Mouse (Mus musculus) megakaryocyte progenitor cell, adult 5-6 weeks (primary cell): ENCODE data around the gene Lgi1. TPM values are rescaled to one million over a fixed set of nuclear protein-coding genes. Genes with fewer than 3 reads are reported as not detected.
A peak's percentile ranks its signal among the peaks of the same experiment; 100 is the strongest.

Source experiments
- ATAC-seq: replicated peaks from 2 replicates; pipeline ENCODE4 v1.8.0; 2016; ENCODE audit warnings: mild to moderate bottlenecking, moderate TSS enrichment, inconsistent platforms; ENCODE audit not compliant: poor library complexity
- total RNA-seq, 2 experiments: library from RNA; stranded (forward) in 1 of 2; stranded (reverse) in 1 of 2; fragments of 157-497, 149-512 nt in 1 of 2; fragments of 200-1000 nt in 1 of 2; gene quantifications; 2 replicates each; pipeline versions ENCODE4 v1.2.3 to v1.2.4; 2015 to 2017

The Lgi1 gene
- total RNA-seq (2015): 0.02 TPM in 1 of 2 replicates, not detected in the other
- total RNA-seq (2017): not detected in 2 replicates

DNA sequence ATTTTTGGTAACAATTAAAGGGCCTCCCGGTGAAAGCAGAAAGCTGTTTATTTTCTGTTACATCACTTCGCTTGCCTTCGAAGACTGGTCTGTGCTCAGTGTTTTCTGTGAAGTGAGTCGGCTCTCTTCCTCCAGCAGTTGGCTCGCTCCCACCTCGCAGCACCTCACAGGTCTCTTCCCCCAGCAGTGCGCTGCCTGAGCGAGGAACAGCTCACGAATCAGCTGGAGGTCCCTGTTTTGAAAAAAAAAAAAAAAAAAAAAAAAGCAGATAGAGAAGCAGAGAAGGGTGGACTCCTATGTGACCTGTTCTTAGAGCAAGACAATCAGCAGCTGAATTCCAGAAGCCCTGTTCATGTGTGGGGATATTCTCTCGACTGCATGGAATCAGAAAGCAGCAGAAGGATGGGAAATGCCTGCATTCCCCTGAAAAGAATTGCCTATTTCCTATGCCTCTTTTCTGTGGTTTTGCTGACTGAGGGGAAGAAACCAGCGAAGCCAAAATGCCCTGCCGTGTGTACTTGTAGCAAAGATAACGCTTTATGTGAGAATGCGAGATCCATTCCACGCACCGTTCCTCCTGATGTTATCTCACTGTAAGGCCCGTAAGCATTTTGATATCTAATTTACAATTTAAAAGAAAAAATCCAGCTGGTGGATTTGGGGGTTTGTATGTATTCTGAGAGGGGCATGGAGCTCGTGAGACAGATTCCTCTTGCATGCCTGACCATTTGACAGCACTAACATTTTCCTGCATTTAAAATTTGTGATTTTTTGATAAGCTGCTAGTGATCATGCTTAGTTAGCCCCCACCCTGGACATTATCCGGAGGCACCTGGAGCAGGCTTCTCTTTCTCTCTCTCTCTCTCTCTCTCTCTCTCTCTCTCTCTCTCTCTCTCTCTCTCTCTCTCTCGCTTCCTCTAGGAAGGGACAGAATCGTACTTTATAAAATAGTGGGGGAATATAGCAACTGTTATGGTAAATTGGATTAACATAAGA is at the start of gene Lgi1:
Gene Lgi1 (plus strand): TSS at position 32 of the 996 bp plus-strand sequence.
- ATAC-seq: no peak

DNA sequence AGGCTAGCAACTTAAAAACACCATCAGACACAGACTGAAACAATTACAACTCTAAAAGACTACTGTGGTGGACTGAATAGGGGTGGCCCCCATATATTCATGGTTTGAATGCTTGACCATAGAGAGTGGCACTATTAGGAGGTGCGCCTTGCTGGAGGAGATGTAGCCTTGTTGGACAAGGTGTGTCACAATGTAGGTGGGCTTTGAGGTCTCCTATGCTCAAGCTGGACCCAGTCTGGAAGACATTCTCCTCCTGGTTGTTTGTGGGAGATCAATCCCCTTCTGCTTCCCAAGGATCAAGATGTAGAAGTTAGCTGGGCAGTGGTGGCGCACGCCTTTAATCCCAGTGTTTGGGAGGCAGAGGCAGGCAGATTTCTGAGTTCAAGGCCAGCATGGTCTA is 46.6 kb upstream of the Lgi1 start:
- no peak for ATAC-seq

DNA sequence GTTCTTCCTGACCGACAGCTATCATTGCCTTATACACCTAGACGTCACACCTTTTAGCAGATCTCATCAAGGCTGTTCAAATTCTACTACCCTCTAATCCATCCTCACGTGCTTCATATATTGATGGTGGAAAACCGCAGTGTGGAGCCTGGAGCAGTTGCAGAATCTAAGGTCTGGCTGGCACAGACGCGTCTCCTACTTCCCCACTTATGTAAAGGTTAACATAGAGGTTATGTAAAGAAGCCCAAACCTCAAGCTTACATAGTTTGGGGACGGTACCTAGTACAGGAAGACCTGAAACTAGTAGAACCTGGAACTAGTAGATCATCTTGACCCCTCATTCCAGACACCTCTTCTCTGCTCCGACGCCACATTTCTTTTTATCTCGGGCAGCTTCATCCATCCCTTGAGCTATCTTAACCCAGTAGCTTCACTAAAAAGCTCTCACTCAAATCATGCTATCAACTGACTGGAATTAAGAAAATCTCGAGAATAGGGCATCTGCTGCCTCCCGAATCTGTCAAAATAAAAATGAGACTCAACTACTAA is 40.9 kb upstream of the Lgi1 start:
- ATAC-seq: peak; percentile 32

DNA sequence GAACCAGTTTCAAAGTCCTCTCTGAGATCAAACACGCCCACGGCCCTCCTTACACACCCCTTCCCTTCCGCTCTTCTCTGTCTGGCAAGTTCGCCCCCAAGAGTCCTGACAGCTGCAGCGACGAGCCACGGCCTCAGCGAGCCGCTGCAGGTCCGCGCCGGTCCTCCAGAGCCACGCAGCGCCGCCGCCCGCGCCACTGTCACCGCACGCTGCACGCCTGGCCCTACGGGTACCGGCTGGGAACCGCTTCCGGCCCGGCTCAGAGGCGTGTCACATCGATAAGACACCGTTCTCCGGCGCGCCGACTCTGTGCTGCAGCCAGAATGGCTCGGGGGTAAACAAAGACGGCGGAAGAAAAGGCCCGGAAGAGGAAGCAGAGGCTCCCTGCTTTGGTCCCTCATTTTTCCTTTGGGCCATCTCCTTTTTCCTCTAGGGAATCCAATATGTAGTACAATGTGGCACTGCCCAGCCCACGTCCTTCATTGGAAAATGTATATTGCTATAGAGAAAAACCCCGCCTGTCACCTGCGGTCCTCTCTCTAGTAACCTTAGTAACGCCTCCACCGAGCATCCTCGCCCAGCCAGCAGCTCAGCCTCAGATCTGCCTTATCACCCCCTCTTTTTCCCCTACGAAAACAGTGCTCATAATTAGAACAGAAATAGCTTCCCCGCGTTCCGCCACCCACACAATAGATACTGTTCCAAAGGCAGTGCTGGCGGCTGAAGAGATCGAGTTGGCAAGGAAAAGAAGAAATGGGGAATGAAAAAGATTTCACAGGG is 40.2 kb upstream of the Lgi1 start, which contains the start of gene Fra10ac1:
Gene Fra10ac1 (minus strand): TSS at position 252 of the 780 bp plus-strand sequence.
- peak; percentile 99 for ATAC-seq

DNA sequence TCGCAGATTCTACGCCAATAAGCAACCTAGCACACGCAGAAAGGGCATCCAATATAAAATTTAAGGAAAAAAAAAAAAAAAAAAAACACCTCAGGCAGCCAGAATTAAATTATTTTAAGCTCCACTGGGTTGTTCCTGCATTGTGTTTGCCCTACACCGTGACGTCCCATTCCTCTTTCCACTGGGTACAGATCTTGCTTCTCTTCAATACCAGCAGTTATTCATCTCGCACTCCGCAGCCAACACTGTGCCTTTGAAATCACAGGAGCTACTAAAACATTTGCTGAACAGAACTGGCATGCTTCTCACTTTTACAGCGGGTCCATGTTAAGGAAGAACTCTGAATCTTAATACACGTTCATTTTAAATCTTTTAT is 39.7 kb upstream of the Lgi1 start:
- ATAC-seq: no peak

DNA sequence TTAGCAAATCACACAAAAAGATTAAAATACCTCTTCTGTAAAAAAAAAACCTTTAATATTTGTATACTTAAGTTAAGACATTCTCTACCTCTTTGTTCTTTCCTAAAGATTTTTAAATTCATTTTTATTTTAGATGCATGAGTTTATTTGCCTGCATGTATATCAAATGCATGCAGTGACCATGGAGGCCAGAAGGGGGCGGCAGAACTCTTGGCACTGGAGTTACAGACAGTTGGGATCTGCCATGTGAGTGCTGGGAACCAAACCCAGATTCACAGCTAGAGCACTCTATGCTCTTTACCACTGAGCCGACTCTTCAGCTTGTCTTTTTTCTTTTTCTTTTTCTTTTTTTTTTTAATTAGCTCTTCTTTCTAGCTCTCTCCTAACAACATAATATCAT is 35.6 kb upstream of the Lgi1 start:
- no peak for ATAC-seq

DNA sequence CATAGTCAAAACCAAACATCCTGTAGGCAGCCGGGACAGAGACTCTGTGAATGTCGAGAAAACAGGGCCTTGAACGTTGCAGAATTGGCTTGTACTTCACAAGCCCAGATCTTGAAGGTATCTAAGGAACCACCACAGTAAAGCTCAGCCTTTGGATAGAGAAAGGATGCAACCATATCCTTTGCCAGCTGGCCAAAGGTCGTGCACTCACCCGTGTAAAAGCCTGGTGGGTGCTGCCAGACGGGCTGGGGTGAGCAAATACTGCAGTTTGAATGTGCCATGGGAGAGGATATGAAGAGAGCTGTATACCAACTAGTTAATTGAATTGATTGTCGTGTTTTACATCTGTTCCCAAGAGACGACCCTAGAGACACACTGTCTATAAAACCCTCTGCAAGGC is 32.2 kb upstream of the Lgi1 start:
- no peak for ATAC-seq

DNA sequence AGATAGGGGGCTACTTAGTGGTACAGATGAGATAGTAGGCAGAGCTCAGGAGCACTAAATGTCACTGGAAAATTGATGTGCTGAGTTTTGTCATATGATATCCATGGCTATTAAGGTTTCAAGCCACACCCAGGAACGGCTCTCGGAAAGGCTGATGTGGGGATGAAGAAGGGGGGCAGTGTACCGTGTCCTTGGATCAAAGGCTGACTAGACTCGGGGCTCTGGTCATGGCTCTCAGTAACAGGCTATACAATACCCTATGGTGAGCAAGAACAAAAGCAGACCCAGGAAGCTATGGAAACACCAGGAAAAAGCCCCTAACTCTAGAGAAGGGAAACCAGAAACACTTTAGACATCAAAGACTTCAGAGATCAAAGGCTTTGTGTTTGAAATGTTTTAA is 31.8 kb upstream of the Lgi1 start:
- no peak for ATAC-seq

DNA sequence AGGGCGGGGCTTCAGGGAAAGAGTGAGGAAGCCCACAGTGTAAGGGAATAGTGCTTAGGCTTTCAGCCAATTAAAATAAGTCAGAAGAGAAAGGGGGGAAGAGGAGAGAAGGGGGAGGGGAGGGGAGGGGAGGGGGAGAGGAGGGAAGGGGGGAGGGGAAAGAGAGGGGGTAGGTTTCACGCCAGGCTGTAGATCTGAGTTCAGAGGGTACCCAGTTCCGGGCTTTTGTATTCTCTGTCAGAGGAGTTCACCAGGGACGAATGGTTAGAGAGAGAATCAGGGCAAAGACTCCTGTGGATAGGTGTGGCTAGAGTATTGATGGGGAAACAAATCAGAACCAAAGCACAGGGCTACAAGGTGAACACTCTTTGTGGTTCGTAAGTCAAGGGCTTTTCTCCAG is 27.8 kb upstream of the Lgi1 start:
- no peak for ATAC-seq

DNA sequence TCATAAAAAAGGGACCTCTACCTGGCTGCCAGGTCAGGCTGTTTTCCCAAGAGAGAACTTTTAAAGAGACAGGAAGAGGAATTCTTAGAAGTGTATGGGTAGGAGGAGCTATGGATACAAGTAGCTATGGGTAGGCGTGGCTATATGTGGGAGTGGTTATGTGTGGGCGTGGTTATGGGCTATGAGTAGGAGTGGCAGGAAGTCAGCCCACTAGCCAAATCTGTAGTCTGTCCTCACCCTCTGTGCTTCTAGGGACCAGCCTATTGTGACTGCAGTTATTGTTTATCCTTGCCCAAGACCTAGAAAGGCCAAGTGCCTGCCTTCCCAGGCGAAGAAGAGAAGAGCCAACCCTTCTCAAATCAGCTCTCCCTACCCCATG is 26.5 kb upstream of the Lgi1 start:
- peak; percentile 91 for ATAC-seq

DNA sequence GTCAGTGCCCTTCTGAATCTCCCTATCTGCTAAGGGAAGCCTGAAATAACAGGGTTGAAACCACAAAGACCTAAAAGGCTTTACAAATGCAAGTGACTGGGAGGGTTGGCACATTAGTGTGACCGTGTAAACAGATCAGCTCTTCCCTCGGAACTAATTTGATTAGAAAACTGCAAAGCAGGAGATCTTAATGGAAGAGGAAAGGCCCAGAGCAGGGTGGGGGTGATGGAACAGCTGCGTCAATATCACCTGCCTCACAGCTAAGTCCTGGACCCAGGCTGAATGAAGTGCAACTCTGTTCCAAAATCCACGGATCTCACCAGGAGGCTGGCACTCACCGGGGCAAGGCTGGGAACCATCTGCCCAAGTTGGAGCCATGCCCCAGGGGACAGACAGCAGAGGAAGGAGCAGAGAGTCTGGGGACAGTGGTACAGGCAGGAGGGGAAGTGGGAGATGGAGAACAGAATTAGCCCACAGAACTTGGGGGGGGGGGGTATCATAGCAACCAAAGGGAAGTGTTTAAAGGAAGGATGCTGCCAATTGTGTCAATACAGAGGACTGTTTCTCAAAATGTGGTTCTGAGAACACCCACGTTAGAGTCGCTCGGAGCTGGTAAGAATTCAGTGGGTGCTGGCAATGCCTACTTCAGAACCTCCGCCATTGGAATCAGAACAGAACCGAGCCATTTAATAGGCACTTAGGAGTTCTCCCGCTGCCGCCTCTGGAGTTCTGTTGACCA is 26.0 kb upstream of the Lgi1 start:
- ATAC-seq: peak; percentile 84

DNA sequence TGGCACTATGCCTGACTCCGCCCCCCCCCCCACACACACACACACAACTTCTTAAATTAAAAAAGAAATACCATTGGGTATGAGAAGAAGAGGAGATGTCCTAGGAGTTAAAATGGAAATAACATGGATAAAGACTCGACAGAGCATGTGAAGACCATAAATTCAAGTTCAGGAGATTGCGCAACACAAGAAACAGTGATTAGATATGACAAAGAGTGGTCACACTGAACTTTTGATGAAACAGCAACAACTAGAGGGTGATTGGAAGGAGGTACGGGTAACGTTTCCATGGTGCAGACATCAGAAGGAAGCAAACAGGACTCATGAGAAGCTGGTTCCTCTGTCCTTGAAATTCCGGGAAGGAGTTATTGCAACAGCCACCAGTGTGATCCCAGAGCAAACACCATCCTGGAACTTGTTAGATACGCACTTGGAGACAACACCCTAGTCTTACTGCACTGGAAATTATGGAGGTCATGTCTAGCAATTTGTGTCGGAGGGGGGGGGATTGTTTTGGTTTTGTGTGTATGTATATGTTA is 22.0 kb upstream of the Lgi1 start:
- no peak for ATAC-seq

DNA sequence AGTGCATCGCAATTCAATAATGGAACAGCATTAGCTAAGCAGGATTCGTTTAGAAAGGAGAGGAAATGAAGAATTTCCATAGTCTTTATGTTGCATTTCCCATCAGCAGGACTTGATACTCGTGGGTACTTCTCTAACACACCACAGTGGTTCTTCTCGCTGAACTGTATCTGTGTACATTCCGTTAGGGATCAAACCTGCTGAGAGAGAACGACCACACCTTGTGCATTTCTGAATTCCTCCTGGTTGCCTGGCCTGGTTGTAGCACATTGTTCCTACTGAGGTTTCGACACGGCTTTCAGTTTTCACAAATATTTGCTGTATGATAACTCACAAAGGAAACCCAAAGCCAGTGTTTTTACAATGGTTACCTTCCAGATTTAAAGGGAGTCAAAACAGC is 19.6 kb upstream of the Lgi1 start:
- no peak for ATAC-seq

DNA sequence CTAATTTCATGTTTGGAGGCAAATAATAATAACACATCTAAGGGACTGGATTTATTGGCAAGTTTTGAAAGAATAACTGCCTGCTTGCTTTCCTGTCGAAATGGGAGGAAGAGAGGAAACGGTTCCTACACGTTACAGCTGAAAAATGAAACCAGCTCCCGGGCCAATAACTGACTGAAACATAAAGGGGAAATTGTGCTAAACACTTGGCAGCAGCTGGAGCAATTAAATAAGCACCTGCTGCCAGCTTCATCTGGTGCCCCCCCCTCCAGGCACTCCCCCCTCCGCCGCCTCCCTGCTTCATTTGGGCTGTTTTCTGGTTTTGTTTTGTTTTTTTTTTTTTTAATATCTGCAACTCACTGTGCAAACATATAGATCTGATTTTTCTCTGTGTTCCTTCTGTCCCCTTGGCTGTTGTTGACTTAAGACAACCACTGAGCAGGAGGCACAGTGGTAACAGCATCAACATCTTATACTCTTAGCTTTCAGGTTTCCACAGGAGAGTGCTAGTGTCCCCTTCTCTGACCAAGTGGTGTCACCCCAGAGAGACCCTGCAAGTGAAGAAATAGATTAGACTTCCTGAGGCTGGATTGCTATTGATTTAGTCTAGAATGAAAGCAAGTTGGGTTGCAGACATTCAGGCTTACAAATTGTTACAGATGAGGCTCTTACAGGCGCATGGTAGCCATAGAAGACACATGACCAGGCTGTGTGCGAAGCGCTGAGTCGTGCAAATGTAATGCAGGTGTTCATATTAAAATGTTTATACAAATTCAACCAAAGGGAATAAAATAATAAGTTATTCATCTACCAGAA is 18.8 kb upstream of the Lgi1 start:
- peak; percentile 65 for ATAC-seq

DNA sequence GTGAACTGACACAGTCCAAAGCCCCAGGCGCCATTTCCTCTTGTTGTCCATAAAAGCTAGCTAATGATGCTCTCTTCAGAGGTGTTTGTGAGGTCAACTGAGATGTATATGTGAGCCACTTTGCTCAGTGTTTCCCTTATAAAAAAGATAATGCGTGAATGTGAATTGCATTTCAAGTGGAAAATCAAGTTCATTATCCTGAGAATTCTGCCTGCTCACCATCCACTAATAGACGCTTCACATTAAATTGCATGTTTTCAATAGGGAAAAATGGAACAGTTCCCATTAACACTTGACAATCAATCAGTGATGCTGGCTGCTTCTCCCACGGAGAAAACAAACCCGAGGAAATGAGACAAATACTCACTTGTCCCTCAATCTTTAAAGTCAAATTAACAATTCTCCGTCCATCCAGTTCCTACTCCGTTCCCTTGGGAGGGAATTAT is 18.1 kb upstream of the Lgi1 start:
- no peak for ATAC-seq

DNA sequence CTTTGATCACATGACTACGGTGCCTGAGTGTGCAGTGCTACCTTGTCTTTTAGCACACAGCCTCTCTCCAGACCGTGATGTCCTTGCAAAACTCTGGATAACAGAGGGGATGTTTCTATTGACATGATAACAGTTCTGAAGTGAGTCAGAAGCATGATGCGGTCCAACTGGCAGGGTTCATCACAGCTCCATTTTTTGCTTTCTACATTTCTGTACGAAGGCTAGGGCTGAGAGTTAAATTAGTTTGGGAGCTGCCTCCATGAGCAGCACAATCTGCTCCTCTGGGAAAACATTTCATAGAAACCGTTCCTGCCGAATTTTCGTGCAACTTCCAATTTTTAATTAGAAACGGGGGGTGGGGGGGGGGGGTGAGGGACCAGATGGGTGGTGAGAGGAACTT is 14.7 kb upstream of the Lgi1 start:
- no peak for ATAC-seq

DNA sequence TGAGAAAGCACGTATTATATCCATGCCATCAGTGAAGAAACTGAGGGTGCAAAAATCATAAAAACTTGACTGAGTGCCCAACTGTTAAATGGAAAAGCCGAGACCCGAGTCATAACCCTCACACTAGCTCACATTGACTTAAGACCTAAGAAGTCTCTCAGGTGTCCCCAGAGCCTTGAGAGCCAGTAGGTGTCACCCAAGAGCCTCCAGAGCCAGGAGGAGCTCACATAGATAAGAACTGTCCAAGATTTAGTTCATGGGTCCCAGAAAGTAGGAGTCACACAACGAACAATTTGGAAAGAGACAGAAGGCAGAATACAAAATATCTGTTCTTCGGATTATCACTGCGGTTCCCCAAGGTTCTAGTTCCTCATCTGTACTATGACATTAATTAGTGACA is 10.5 kb upstream of the Lgi1 start:
- peak; percentile 72 for ATAC-seq

DNA sequence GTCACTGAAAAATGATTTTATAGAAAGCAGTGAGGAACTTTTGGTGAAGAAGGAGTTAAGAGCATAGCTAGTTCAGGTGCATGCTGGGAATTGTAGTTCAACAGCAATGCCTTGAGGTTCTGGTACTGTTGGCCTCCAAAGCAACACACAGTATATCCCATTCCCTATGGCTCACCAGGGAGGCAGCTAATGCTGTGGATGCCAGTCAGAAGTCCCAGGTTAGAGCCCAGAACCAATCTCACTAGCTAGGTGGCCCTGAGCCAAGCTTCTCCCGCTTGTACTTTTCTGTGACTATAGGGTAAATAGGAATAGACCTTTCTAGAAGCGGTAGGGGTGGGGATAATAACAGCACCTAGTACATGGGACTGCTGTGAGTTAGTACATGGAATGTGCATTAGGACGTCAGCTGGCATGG is 5.7 kb upstream of the Lgi1 start:
- no peak for ATAC-seq

DNA sequence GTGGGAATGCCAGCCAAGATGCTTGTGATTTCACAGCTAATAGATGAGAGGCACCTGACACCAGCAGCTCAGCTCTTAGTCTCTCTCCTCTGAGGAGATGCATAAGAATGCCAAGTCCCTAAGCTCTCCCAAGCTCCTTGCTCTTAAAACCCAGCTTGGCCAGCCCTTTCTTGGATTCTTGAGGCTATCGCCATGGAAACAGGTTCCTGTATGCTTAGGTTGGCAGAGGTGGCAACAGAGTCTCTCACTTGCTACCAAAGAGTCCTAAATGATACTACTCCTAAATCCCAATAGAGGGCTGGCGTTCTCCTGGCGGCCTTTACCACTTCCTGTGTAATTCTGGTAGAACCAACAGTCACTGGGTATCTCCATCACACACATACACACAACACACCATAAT is 4.9 kb upstream of the Lgi1 start:
- ATAC-seq: no peak

DNA sequence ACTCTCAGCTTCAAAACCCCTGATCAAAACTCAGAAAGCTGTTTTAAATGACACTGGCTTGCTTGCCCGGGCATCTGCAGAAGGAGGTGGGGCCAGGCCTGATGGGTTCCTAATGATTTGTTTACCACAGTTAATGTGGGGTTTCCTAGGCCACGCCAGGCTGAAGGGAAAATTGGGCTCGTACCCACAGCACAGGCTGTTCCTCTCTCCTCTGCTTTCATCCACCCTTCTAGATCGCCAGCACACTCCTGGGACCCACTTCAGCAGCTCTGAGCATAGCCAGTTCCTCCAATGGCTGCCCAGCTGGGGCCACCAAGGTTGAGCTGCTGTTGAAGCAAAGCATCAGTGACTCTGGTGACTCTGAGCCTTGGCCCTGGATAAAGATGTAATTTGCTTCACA is 4.0 kb upstream of the Lgi1 start:
- ATAC-seq: no peak
